Mouse (Mus musculus): ENCODE measurements around the gene Mrpl28. TPM values are rescaled to one million over a fixed set of nuclear protein-coding genes. Genes with fewer than 3 reads are reported as not detected.
A peak's percentile ranks its signal among the peaks of the same experiment; 100 is the strongest.
"Not testable (repeated sequence)": the region's sequence is repeated elsewhere in the genome, so short reads cannot be mapped to it uniquely, and the experiment has no call there.

Gene Mrpl28
- total RNA-seq (2015) (74.1 and 78.0 TPM in 2 replicates), total RNA-seq (2017) (35.1 and 35.4 TPM in 2 replicates)

- ATAC-seq (ENCODE audit: poor library complexity, severe bottlenecking) = peak; percentile 91
Observed at GRCm38 (mm10) chr17:26123267-26123684, at the start of gene Mrpl28. TSS of gene Mrpl28 (plus strand) at chr17:26123500.

GRCm38 (mm10) chr17:26075246-26075645, 48.1 kb upstream of the Mrpl28 start:
- ATAC-seq (ENCODE audit: poor library complexity, severe bottlenecking) = no peak

DNA sequence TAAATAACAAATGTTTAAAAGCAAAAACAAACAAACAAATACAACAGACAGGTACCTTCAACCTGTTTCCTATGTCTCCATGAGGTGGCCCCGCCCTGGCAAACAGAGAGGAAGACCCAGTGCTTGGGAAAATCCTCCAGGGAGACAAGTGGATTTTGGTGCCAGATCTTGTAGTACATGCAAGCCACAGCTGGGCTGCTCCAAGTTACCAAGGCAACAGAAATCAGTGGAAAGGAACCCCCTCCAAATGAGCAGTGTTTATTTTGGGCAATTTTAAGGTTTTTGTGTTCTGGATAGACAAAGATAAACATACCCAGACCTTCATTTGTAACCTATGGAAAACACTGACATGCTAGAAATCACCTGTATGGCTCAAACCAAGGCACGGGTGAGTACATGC, 44.4 kb upstream of the Mrpl28 start:
- no peak for ATAC-seq (ENCODE audit: poor library complexity, severe bottlenecking)

DNA sequence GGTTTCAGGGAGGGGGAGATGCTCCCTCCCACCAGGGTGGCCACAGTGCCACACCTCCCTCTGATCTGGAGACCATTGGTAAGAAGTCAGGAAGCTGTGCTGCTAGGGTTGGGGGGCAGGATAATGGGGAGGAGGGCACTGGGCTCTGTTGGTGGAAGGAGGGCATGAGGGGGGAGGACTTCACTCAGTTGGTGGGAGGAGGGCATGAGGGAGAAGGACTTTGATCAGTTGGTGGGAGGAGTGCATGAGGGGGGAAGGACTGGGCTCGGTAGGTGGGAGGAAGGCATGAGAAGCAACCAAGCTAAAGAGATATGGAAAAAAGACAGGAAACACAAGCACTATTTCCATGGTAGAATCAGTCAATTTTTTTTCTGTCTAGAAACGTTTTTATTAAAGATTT, 42.4 kb upstream of the Mrpl28 start:
- ATAC-seq (ENCODE audit: poor library complexity, severe bottlenecking) = no peak

DNA sequence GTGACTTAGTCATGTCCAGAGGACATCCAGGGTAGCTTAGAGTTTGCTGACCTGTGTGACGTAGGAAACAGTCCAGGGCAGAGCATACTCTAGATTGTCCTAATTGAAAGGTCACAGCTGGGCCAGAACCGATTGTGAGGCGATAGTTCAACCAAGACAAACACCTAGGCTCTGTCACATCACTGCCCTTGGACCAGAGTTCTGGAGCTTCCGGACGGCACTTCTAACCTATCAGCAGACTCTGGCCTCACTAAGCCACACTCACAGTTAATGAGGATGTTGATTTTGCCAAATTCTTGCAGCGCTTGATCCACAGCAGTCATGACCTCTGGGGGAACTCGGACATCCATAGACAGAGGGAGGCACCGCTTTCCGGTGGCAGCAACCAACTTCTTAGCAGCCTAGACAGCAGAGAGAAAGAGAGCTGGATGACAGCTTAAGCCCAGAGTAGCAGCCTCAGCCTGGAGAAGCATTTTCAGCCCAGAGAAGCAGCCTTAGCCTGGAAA, 36.2 kb upstream of the Mrpl28 start:
- no peak for ATAC-seq (ENCODE audit: poor library complexity, severe bottlenecking)

- ATAC-seq (ENCODE audit: poor library complexity, severe bottlenecking) = peak; percentile 90
Observed at GRCm38 (mm10) chr17:26089905-26090632, 33.2 kb upstream of the Mrpl28 start, which contains the start of gene Decr2. TSS of gene Decr2 (minus strand) at chr17:26090337.

- ATAC-seq (ENCODE audit: poor library complexity, severe bottlenecking) = no peak
Observed at GRCm38 (mm10) chr17:26094531-26095110, 28.7 kb upstream of the Mrpl28 start.

DNA sequence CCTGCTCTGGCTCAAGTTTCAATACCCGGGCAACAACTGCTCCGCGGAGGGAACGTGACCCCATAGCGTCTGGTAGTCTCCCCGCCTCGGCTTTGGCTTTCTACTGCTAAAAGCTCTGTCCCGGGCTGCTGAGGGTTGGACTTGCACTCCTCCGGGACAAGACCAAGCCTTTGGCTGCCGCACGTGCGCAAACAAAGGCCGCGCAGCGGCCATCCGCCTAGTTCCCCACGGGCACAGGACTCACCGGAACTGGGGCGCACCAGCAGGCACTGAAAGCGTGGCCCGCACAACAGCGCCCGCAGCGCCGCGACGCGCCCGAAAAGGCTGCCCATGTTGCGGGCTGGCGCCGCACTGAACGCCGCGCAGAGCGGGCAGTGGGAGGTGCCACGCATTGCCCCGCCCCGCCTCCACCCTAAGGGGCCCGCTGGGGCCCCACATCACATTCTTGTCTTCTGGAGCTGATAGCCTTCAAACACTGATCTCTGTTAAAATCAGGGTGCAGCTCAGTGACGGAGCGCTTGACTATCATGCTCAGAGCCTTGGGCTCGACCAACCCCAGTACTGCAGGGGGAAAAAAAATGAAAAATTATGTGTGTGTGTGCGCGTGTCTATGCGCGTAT, 28.1 kb upstream of the Mrpl28 start, which contains the start of gene Nme4:
Gene Nme4, minus strand, starts transcription at position 482 of the 620 bp plus-strand sequence.
- ATAC-seq (ENCODE audit: poor library complexity, severe bottlenecking) = peak; percentile 66

DNA sequence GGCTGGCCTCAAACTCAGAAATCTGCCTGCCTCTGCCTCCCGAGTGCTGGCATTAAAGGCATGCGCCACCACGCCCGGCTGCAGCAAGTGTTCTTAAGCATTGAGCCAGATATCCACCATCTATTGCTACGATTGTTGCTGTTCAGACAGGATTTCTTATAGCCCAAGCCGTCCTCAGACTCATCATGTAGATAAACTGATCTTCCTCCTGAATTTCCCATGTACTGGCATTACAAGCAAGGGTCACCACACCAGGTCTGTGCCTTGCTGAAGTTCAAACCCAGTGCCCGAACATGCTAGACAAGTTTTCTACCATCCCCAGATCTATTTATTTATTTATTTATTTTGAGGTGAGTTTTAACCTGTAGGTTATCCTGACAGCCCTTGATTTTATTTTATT, 24.8 kb upstream of the Mrpl28 start:
- no peak for ATAC-seq (ENCODE audit: poor library complexity, severe bottlenecking)

DNA sequence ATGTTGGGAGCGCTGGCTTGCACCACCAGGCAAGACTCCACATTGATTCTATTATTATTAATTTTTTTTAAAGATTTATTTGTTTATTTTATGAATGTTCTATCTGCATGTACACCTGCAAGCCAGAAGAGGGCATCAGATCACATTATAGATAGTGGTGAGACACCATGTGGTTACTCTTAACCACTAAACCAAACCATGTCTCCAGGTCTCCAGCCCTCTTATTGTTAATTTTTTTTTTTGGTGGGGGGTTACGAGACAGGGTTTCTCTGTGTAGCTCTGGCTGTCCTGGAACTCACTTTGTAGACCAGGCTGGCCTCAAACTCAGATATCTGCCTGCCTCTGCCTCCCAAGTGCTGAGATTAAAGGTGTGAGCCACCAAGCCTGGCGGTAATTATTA, 24.0 kb upstream of the Mrpl28 start:
- ATAC-seq (ENCODE audit: poor library complexity, severe bottlenecking) = peak; percentile 38; the same call in 1 of the 2 replicates

GRCm38 (mm10) chr17:26100166-26100565, 23.1 kb upstream of the Mrpl28 start:
- no peak for ATAC-seq (ENCODE audit: poor library complexity, severe bottlenecking)

GRCm38 (mm10) chr17:26101478-26101877, 21.8 kb upstream of the Mrpl28 start:
- no peak for ATAC-seq (ENCODE audit: poor library complexity, severe bottlenecking)

DNA sequence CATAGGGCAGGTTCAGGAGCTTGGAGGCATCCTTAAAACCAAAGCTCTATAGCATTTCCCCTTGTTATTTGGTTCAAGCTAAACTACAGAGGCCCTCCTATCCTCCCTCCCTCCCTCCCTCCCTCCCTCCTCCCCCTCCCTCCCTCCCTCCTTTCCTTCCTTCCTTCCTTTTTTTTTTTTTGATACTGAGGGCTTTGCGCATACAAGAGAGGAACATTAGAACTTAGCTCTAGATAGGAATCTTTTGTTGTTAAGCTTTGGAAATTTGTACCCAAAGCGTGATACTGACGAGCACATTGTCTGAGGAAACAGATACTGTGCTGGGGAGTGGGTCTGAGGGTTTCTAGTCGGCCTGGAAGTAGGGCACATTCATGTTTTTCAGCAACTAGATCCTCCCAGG, 17.7 kb upstream of the Mrpl28 start:
- no peak for ATAC-seq (ENCODE audit: poor library complexity, severe bottlenecking)

DNA sequence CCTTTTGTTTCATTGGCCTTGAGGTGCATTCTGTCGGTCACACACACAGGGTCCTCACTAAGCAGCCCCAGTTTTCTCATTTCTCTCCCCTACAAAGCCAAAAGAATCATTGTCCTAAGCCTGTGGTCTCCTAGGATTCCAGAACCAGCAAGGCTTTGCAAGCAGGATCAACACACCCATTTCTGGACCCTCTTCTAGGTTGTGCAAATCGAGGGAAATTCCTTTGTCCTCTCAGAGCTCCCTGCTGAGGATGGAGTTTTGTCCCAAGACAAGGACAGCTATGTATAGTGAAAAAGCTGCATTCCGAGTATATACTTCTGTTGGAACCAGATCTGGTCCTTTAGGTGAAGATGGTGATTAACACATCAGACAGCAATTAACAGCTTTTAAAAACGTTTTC, 13.1 kb upstream of the Mrpl28 start:
- ATAC-seq (ENCODE audit: poor library complexity, severe bottlenecking) = no peak

DNA sequence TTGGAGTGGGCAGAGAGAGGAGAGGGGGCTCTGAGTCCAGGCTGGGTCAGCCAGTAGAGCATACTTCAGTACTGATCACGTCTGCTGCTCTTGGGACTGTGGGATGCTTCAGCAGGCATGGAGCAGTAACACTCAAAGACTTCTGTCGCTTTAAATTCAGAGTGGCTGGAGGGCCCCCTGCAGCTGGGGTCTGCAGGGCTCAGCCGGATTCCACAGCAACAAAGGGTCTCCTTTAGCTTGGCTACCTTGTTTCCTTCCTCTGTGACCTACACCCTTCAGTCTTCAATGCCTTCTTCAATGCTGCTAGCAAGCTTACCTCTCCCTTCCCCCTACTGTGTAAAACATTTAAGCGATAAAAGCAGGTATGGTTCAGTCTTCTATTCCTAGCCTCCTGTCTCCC, 12.3 kb upstream of the Mrpl28 start:
- no peak for ATAC-seq (ENCODE audit: poor library complexity, severe bottlenecking)

GRCm38 (mm10) chr17:26111722-26112121, 11.6 kb upstream of the Mrpl28 start:
- no peak for ATAC-seq (ENCODE audit: poor library complexity, severe bottlenecking)

DNA sequence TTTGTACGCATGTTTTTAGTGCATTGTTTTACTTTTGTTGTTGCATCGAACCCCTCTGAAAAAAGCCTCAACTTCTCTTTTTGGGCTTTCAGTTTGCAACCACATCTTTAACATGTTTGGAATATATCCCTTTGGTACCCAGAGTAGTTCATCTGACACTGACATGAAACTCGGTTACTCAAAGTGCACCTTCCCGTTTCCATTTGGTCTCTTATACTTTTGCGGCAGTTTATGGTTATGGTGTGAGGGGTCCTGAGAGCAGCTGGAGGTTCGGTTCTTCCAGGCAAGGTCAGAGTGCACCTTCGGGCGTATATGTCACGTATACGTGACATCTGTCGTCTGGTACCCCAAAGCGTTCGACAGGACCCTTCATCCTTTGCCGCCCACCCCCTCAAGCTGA, 10.5 kb upstream of the Mrpl28 start:
- ATAC-seq (ENCODE audit: poor library complexity, severe bottlenecking) = 0 out of 2 replicates have a peak, but pooled peaks have one; percentile 11

DNA sequence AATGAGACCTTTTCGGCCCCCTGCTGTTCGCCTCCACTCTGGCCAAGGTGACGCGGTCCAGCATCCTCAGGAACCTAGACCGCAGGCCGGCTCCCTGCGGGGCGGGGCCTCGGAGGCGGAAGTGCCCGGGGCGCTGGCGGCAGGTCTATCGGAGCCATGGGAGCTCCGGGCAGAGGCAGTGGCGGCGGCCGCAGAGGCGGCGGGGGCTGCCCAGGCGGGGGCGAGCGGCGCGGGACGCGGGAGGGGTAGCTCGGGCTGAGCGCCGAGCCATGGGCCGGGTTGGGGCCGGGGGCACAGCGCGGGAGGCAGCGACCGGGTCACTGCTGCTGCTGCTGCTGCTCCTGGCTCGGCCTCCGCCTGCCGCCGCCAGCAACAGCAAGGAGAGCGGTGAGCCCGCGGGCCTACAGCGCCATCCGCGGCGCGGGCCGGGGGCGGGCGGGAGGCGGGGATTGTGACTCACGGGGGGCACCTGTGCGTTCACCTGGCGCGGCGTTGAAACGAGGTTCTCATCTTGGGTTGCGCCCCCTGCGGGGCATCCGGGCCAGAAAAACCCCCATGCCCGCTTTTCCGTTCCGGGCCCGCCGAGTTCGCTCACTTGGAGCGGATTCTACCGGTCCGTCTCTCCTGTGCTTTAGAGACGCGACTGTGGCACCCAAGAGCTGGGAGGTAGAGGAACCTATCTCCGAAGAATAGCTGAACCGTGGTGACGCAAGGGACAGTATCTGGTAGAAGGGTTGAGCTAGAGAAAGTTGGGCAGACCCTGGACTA, 9.9 kb upstream of the Mrpl28 start, which contains the start of gene Tmem8:
Gene Tmem8, plus strand, starts transcription at position 119 of the 768 bp plus-strand sequence.
- ATAC-seq (ENCODE audit: poor library complexity, severe bottlenecking) = peak; percentile 94

- no peak for ATAC-seq (ENCODE audit: poor library complexity, severe bottlenecking)
Observed at GRCm38 (mm10) chr17:26114061-26114460, 9.2 kb upstream of the Mrpl28 start.

DNA sequence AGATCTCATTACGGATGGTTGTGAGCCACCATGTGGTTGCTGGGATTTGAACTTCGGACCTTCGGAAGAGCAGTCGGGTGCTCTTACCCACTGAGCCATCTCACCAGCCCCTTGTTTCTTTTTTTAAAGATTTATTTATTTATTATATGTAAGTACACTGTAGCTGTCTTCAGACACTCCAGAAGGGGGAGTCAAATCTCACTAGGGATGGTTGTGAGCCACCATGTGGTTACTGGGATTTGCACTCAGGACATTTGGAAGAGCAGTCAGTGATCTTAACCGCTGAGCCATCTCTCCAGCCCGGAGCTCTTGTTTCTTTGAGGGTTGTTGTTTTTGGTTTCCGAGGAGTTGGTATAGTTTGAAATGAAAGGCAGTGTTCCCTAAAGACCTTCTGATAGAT, 8.8 kb upstream of the Mrpl28 start:
- ATAC-seq (ENCODE audit: poor library complexity, severe bottlenecking) = not testable (repeated sequence)

Measured in megakaryocyte, adult 5-6 weeks (primary cell).